Comparison of ENCODE assay signal across 18 mouse cellular contexts in genomic region chr16:21991774-21992173, GRCm38 (mm10).
"Had no signal": no experiment of that assay in that cellular context is flagged by ENCODE, and none has a peak within 500 bp of the region (broad histone marks: within the 10 kb centered on the region; RNA-seq: fewer than 3 reads in every experiment).

No protein-coding gene starts in this region.

- DNase-seq: liver, postnatal 0 days; lung, adult 2 months; lung, postnatal 14 days; lung, postnatal 36 days; midbrain, embryonic 14.5 days; right cerebral cortex, postnatal 14 days; thymus, adult 2 months; thymus, postnatal 25 days; thymus, postnatal 4 days had no signal

- H3K27me3 ChIP-seq: liver, embryonic 15.5 days; lung, embryonic 15.5 days; megakaryocyte, embryonic 14.5 days; neural tube, embryonic 12.5 days had no signal

- H3K9me3 ChIP-seq: liver, embryonic 15.5 days; lung, embryonic 15.5 days; megakaryocyte, embryonic 14.5 days; midbrain, embryonic 10.5 days; midbrain, embryonic 12.5 days; neural tube, embryonic 12.5 days had no signal

- H3K27ac ChIP-seq: liver, embryonic 15.5 days; lung, embryonic 15.5 days; macrophage; midbrain, embryonic 10.5 days; midbrain, embryonic 12.5 days; neural tube, embryonic 12.5 days had no signal

- H3K4me2 ChIP-seq: liver, embryonic 15.5 days; lung, embryonic 15.5 days; midbrain, embryonic 12.5 days; neural tube, embryonic 12.5 days had no signal

- H3K4me1 ChIP-seq: megakaryocyte, embryonic 14.5 days; neural tube, embryonic 12.5 days had no signal

- H3K9ac ChIP-seq: liver, embryonic 15.5 days; liver, postnatal 0 days; lung, embryonic 15.5 days; midbrain, embryonic 12.5 days; neural tube, embryonic 12.5 days had no signal

- H3K4me3 ChIP-seq: liver, embryonic 15.5 days; lung, embryonic 15.5 days; megakaryocyte, embryonic 14.5 days; midbrain, embryonic 10.5 days; midbrain, embryonic 12.5 days; neural tube, embryonic 12.5 days had no signal

- ATAC-seq: liver, postnatal 0 days; lung, postnatal 0 days; midbrain, embryonic 16.5 days had no signal

- H3K36me3 ChIP-seq: liver, embryonic 15.5 days; lung, embryonic 15.5 days; midbrain, embryonic 10.5 days; midbrain, embryonic 12.5 days; neural tube, embryonic 12.5 days had no signal
